Mouse (Mus musculus): ENCODE results near the gene Arhgap10.

DNA sequence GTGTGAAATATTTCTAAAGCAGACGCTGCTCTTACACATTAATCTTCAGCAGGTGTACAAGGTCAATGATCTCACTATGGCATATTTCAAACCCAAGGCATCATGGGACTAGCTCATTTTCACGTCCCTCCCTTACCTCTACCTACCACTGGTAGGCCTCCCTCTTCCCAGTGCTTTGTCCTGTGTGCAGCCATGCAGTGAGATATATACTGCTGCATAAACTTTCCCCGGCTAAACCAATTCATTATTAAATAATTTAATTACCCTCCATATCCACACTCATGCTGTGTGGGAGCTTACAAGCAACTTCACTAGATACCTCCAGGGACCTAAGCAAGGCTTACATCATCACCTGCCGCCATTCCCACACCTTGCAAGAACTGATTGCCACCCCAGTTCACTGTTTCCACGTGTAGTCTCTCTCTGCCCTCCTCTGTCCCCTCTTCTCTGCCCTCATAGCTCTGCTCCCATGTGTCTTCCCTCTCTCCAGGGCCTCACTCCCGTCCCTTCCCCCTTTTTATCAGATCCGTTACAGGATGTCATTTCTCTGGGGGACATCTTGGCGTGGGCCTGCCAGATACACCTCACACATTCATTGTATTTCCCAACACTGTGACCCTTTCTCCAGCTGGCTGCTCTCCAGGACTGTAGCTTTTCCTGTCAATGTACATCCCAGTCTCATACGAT, 79.8 kb downstream of the Arhgap10 start:
- TF ChIP-seq CTCF (IDR thresholded peaks at IDR 0.05; ENCODE audit: control insufficient read depth, insufficient read depth, insufficient replicate concordance, low read depth, low read length): no peak
- no peak for TF ChIP-seq POLR2A (IDR thresholded peaks at IDR 0.05; ENCODE audit: control insufficient read depth, low read depth, low read length)
